Comparison of ENCODE assay signal across 31 mouse cellular contexts in the genomic region with DNA sequence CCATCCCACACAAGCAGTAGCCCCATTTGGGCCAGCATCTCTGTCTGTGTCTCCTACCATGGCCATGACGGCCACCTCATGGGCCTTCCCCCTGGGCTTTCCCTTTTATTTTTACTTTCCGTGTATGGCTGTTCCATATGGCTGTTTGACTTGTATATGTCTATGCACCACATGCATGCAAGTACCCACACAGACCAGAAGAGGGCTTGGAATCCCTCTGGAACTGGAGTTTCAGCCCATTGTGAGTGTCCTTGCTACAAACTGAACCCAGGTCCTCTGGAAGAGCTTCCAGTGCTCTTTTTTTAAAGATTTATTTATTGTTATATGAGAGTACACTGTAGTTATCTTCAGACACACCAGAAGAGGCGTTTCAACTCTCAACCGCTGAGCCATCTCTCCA. TPM values are rescaled to one million over a fixed set of nuclear protein-coding genes. Genes with fewer than 3 reads are reported as not detected.
DNase-seq lines count a peak whose midpoint lies in the region; ATAC-seq and TF ChIP-seq lines count a peak whose summit lies in the region.
"Had no signal": no experiment of that assay in that cellular context is flagged by ENCODE, and none has a peak within 500 bp of the region (broad histone marks: within the 10 kb centered on the region; RNA-seq: fewer than 3 reads in every experiment).

No protein-coding gene starts in this region.

- peak; percentile 41; the same call in 1 of the 2 replicates for TF ChIP-seq CTCF in intestine, postnatal 0 days (IDR thresholded peaks at IDR 0.05; ENCODE audit: low read depth)
- TF ChIP-seq CTCF in lung, embryonic 14.5 days (IDR thresholded peaks at IDR 0.05; ENCODE audit: low read depth): peak; percentile 7; the same call in 1 of the 2 replicates
- TF ChIP-seq CTCF in CH12.LX (conservative IDR thresholded peaks at IDR 0.05 in 1 of 2, IDR thresholded peaks at IDR 0.05 in 1 of 2; ENCODE audit: low read depth in 2 of 2, low read length in 2 of 2): peak in 1 of 2 experiments; percentile 40; a peak in 2 of 4 replicates

- no peaks in the 10 kb centered on the region for H3K27me3 ChIP-seq in intestine, postnatal 0 days (replicated peaks; ENCODE audit: control insufficient read depth, insufficient read depth, low read length)
- no peaks in the 10 kb centered on the region for H3K27me3 ChIP-seq in intestine, embryonic 15.5 days (replicated peaks)
- no peaks in the 10 kb centered on the region for H3K27me3 ChIP-seq in lung, embryonic 14.5 days (ENCODE audit: insufficient read depth, low read length)
- peaks cover 3% of the 10 kb centered on the region for H3K27me3 ChIP-seq in CH12.LX (replicated peaks)
- H3K27me3 ChIP-seq: embryonic facial prominence, embryonic 15.5 days; forebrain, embryonic 12.5 days; limb, embryonic 13.5 days; liver, embryonic 13.5 days; lung, embryonic 15.5 days had no signal

- no peak for TF ChIP-seq EP300 in CH12.LX (IDR thresholded peaks at IDR 0.05; ENCODE audit: low read length)

- H3K9ac ChIP-seq in intestine, postnatal 0 days (ENCODE audit: low read depth, low read length): no peak overlapping the region
- H3K9ac ChIP-seq in intestine, embryonic 15.5 days: no peak overlapping the region
- no peak overlapping the region for H3K9ac ChIP-seq in lung, embryonic 14.5 days
- H3K9ac ChIP-seq in CH12.LX (ENCODE audit: insufficient read depth, low read depth): no peak overlapping the region
- H3K9ac ChIP-seq: embryonic facial prominence, embryonic 15.5 days; forebrain, embryonic 12.5 days; hindbrain, embryonic 14.5 days; limb, embryonic 13.5 days; liver, embryonic 13.5 days; lung, embryonic 15.5 days had no signal

- no peaks in the 10 kb centered on the region for H3K9me3 ChIP-seq in intestine, postnatal 0 days (ENCODE audit: control insufficient read depth)
- no peaks in the 10 kb centered on the region for H3K9me3 ChIP-seq in intestine, embryonic 15.5 days
- H3K9me3 ChIP-seq in lung, embryonic 14.5 days (ENCODE audit: low read depth, low read length): no peaks in the 10 kb centered on the region
- no peaks in the 10 kb centered on the region for H3K9me3 ChIP-seq in CH12.LX (replicated peaks; ENCODE audit: low read length)
- H3K9me3 ChIP-seq: embryonic facial prominence, embryonic 10.5 days; embryonic facial prominence, embryonic 15.5 days; forebrain, embryonic 12.5 days; heart, embryonic 10.5 days; limb, embryonic 13.5 days; liver, embryonic 13.5 days; lung, embryonic 15.5 days had no signal

- no peak for ATAC-seq in intestine, postnatal 0 days
- ATAC-seq in intestine, embryonic 15.5 days: no peak
- no peak for ATAC-seq in lung, embryonic 14.5 days (ENCODE audit: insufficient read depth)
- 0 out of 2 replicates have a peak, but pooled peaks have one; percentile 39 for ATAC-seq in common myeloid progenitor, adult 5-6 weeks (replicated peaks; ENCODE audit: low read depth, poor library complexity, severe bottlenecking)
- ATAC-seq: activated CD4-positive, CD25-positive, alpha-beta regulatory T cell, adult 4 months; inflammation-experienced regulatory T-cells, adult 6 months had no signal

- H3K36me3 ChIP-seq in intestine, postnatal 0 days (ENCODE audit: control insufficient read depth, insufficient read depth): peaks cover 5% of the 10 kb centered on the region; the same call in 1 of the 2 replicates
- no peaks in the 10 kb centered on the region for H3K36me3 ChIP-seq in intestine, embryonic 15.5 days
- peaks cover 2% of the 10 kb centered on the region; the same call in 1 of the 2 replicates for H3K36me3 ChIP-seq in lung, embryonic 14.5 days (ENCODE audit: insufficient read depth)
- peaks cover 3% of the 10 kb centered on the region in 2 experiments for H3K36me3 ChIP-seq in CH12.LX (replicated peaks in 1 of 2; ENCODE audit: control insufficient read depth in 1 of 2, insufficient read depth in 1 of 2, low read length in 1 of 2)
- H3K36me3 ChIP-seq: liver, embryonic 13.5 days had no signal

- H3K27ac ChIP-seq in intestine, postnatal 0 days (ENCODE audit: low read depth, low read length): no peak overlapping the region
- no peak overlapping the region for H3K27ac ChIP-seq in intestine, embryonic 15.5 days
- no peak overlapping the region for H3K27ac ChIP-seq in lung, embryonic 14.5 days (ENCODE audit: low read depth)
- no peak overlapping the region for H3K27ac ChIP-seq in CH12.LX (ENCODE audit: insufficient read depth, low read depth)
- H3K27ac ChIP-seq: embryonic facial prominence, embryonic 10.5 days; embryonic facial prominence, embryonic 15.5 days; forebrain, embryonic 12.5 days; heart, embryonic 10.5 days; hindbrain, embryonic 14.5 days; limb, embryonic 13.5 days; liver, embryonic 13.5 days; lung, embryonic 15.5 days; macrophage had no signal

- WGBS in intestine, postnatal 0 days: 79% methylated on average over 4 of the region's 4 CpGs
- WGBS in intestine, embryonic 15.5 days: 70% methylated on average over 4 of the region's 4 CpGs
- WGBS in lung, embryonic 14.5 days: 66% methylated on average over 4 of the region's 4 CpGs

- intact Hi-C loops in heart, postnatal 14 days (cut with DNase I): no loop called here

- TF ChIP-seq RAD21 in CH12.LX (IDR thresholded peaks at IDR 0.05; ENCODE audit: low read depth, low read length): peak; percentile 12

- dilution Hi-C loops in CH12.LX (cut with MboI; ENCODE audit: extremely low pct_ligation_motif_present, extremely low pct_unique_long_range_greater_than_20kb, low sequenced_read_pairs): no loop called here

- no peaks in the 10 kb centered on the region for H3K4me1 ChIP-seq in intestine, postnatal 0 days (replicated peaks; ENCODE audit: control insufficient read depth, insufficient read depth, low read length)
- H3K4me1 ChIP-seq in intestine, embryonic 15.5 days (replicated peaks): no peaks in the 10 kb centered on the region
- H3K4me1 ChIP-seq in lung, embryonic 14.5 days (ENCODE audit: insufficient read depth): no peaks in the 10 kb centered on the region
- peaks cover 12 to 15% of the 10 kb centered on the region in 2 experiments for H3K4me1 ChIP-seq in CH12.LX (ENCODE audit: control insufficient read depth in 1 of 2, insufficient read depth in 2 of 2)
- H3K4me1 ChIP-seq: embryonic facial prominence, embryonic 10.5 days; embryonic facial prominence, embryonic 15.5 days; forebrain, embryonic 12.5 days; heart, embryonic 10.5 days; limb, embryonic 13.5 days; liver, embryonic 13.5 days; lung, embryonic 15.5 days had no signal

- no peak for DNase-seq in lung, embryonic 14.5 days
- DNase-seq in lung, postnatal 10 days: no peak
- no peak for DNase-seq in CH12.LX (ENCODE audit: extremely low read depth)
- DNase-seq in spleen, adult 18-20 months: no peak
- no peak for DNase-seq in heart, postnatal 14 days
- DNase-seq: adrenal gland, adult 2 months; adrenal gland, postnatal 36 days; cerebellum, adult 2 months; cerebellum, postnatal 14 days; gastrocnemius, postnatal 25 days; heart, postnatal 4 days; kidney, adult 2 months; kidney, postnatal 10 days; liver, embryonic 13.5 days; midbrain, embryonic 14.5 days; right cerebral cortex, adult 18-20 months; thymus, adult 2 months; thymus, postnatal 36 days had no signal

- TF ChIP-seq POLR2A in CH12.LX (IDR thresholded peaks at IDR 0.05; ENCODE audit: low read depth, low read length): no peak

- no peaks in the 10 kb centered on the region for H3K79me2 ChIP-seq in CH12.LX (replicated peaks; ENCODE audit: control insufficient read depth, extremely low read depth, insufficient read depth, poor library complexity, severe bottlenecking)

- in situ Hi-C loops in CH12.LX (cut with MboI; ENCODE audit: low pct_ligation_motif_present, low pct_unique_long_range_greater_than_20kb, low sequenced_read_pairs): no loop called here

- no peak overlapping the region for H3K4me3 ChIP-seq in intestine, postnatal 0 days (ENCODE audit: low read depth, low read length)
- no peak overlapping the region for H3K4me3 ChIP-seq in intestine, embryonic 15.5 days (replicated peaks)
- H3K4me3 ChIP-seq in lung, embryonic 14.5 days (ENCODE audit: low read depth, low read length): no peak overlapping the region
- no peak overlapping the region for H3K4me3 ChIP-seq in CH12.LX (replicated peaks in 1 of 3; ENCODE audit: low read depth in 2 of 3, low read length in 2 of 3, poor library complexity in 1 of 3)
- H3K4me3 ChIP-seq: embryonic facial prominence, embryonic 10.5 days; embryonic facial prominence, embryonic 15.5 days; forebrain, embryonic 12.5 days; heart, embryonic 10.5 days; limb, embryonic 13.5 days; liver, embryonic 13.5 days; lung, embryonic 15.5 days had no signal

- H3K4me2 ChIP-seq in intestine, postnatal 0 days (replicated peaks; ENCODE audit: low read depth): no peak overlapping the region
- no peak overlapping the region for H3K4me2 ChIP-seq in intestine, embryonic 15.5 days (replicated peaks)
- H3K4me2 ChIP-seq in lung, embryonic 14.5 days: no peak overlapping the region
- no peak overlapping the region for H3K4me2 ChIP-seq in CH12.LX (ENCODE audit: insufficient read depth, low read depth, poor library complexity, severe bottlenecking)
- H3K4me2 ChIP-seq: embryonic facial prominence, embryonic 15.5 days; forebrain, embryonic 12.5 days; hindbrain, embryonic 14.5 days; limb, embryonic 13.5 days; liver, embryonic 13.5 days; lung, embryonic 15.5 days had no signal

RNA-seq across cellular contexts. Expression of a gene that starts 16.2 kb away (rescaled TPM):
- 19.7 and 23.5 TPM in 2 replicates for polyA plus RNA-seq in intestine, postnatal 0 days (2015; fragmentation: Nextera tagmentation; extraction: Ambion mirVana)
- 41.3 and 44.0 TPM in 2 replicates for polyA plus RNA-seq in intestine, embryonic 15.5 days (2015; fragmentation: Nextera tagmentation; extraction: Ambion mirVana)
- polyA plus RNA-seq in lung, embryonic 14.5 days (2014; fragmentation: Nextera tagmentation; extraction: Ambion mirVana): 45.9 and 49.4 TPM in 2 replicates
- total RNA-seq in CH12.LX (2012; rRNA removed) (14.6 and 19.4 TPM in 2 replicates), CH12.LX (2014; rRNA removed) (7.2 and 7.6 TPM in 2 replicates)
- 24.8 and 28.2 TPM in 2 replicates for polyA plus RNA-seq in CH12.LX (2012; ENCODE audit: insufficient read length, low read depth)
- 20.7 and 33.1 TPM in 2 replicates for total RNA-seq in common myeloid progenitor, adult 5-6 weeks (2017)
- total RNA-seq in heart, postnatal 14 days (2021): 10 to 100 TPM; 19.7 to 22.2 TPM

RNA-seq across cellular contexts. Expression of a gene that starts 16.4 kb away (rescaled TPM):
- 409 and 418 TPM in 2 replicates for polyA plus RNA-seq in intestine, postnatal 0 days (2015; fragmentation: Nextera tagmentation; extraction: Ambion mirVana)
- polyA plus RNA-seq in intestine, embryonic 15.5 days (2015; fragmentation: Nextera tagmentation; extraction: Ambion mirVana): 414 and 427 TPM in 2 replicates
- polyA plus RNA-seq in lung, embryonic 14.5 days (2014; fragmentation: Nextera tagmentation; extraction: Ambion mirVana): 211 and 214 TPM in 2 replicates
- total RNA-seq in CH12.LX (2012; rRNA removed): 150 and 190 TPM in 2 replicates
- total RNA-seq in CH12.LX (2014; rRNA removed): 202 and 234 TPM in 2 replicates
- 314 and 345 TPM in 2 replicates for polyA plus RNA-seq in CH12.LX (2012; ENCODE audit: insufficient read length, low read depth)
- total RNA-seq in common myeloid progenitor, adult 5-6 weeks (2017): 175 and 193 TPM in 2 replicates
- 10 to 100 TPM; 78.0 to 99.5 TPM for total RNA-seq in heart, postnatal 14 days (2021)

RNA-seq across cellular contexts. Expression of a gene that starts 17.7 kb away (rescaled TPM):
- 35.9 and 37.0 TPM in 2 replicates for polyA plus RNA-seq in intestine, postnatal 0 days (2015; fragmentation: Nextera tagmentation; extraction: Ambion mirVana)
- 75.2 and 75.4 TPM in 2 replicates for polyA plus RNA-seq in intestine, embryonic 15.5 days (2015; fragmentation: Nextera tagmentation; extraction: Ambion mirVana)
- 109 and 110 TPM in 2 replicates for polyA plus RNA-seq in lung, embryonic 14.5 days (2014; fragmentation: Nextera tagmentation; extraction: Ambion mirVana)
- total RNA-seq in CH12.LX (2012; rRNA removed) (4.1 and 5.3 TPM in 2 replicates), CH12.LX (2014; rRNA removed) (0.20 and 0.36 TPM in 2 replicates)
- polyA plus RNA-seq in CH12.LX (2012; ENCODE audit: insufficient read length, low read depth): 0.97 and 1.4 TPM in 2 replicates
- total RNA-seq in common myeloid progenitor, adult 5-6 weeks (2017): 29.9 and 41.3 TPM in 2 replicates
- 10 to 100 TPM; 66.9 to 71.2 TPM for total RNA-seq in heart, postnatal 14 days (2021)

RNA-seq across cellular contexts. Expression of a gene that starts 27.6 kb away (rescaled TPM):
- polyA plus RNA-seq in intestine, postnatal 0 days (2015; fragmentation: Nextera tagmentation; extraction: Ambion mirVana): 1.4 and 1.6 TPM in 2 replicates
- polyA plus RNA-seq in intestine, embryonic 15.5 days (2015; fragmentation: Nextera tagmentation; extraction: Ambion mirVana): 3.7 and 4.1 TPM in 2 replicates
- 2.2 and 2.5 TPM in 2 replicates for polyA plus RNA-seq in lung, embryonic 14.5 days (2014; fragmentation: Nextera tagmentation; extraction: Ambion mirVana)
- total RNA-seq in CH12.LX (2012; rRNA removed) (5.1 and 5.3 TPM in 2 replicates), CH12.LX (2014; rRNA removed) (0.87 and 1.8 TPM in 2 replicates)
- 4.4 and 5.1 TPM in 2 replicates for polyA plus RNA-seq in CH12.LX (2012; ENCODE audit: insufficient read length, low read depth)
- 0.78 and 1.4 TPM in 2 replicates for total RNA-seq in common myeloid progenitor, adult 5-6 weeks (2017)
- total RNA-seq in heart, postnatal 14 days (2021): 1 to 10 TPM; 1.8 to 2.1 TPM

RNA-seq across cellular contexts. Expression of a gene that starts 34.7 kb away (rescaled TPM):
- 8.0 and 9.7 TPM in 2 replicates for polyA plus RNA-seq in intestine, postnatal 0 days (2015; fragmentation: Nextera tagmentation; extraction: Ambion mirVana)
- 11.3 and 13.3 TPM in 2 replicates for polyA plus RNA-seq in intestine, embryonic 15.5 days (2015; fragmentation: Nextera tagmentation; extraction: Ambion mirVana)
- polyA plus RNA-seq in lung, embryonic 14.5 days (2014; fragmentation: Nextera tagmentation; extraction: Ambion mirVana): 16.9 and 17.7 TPM in 2 replicates
- total RNA-seq in CH12.LX (2012; rRNA removed): 12.5 and 13.8 TPM in 2 replicates
- 14.4 and 14.5 TPM in 2 replicates for total RNA-seq in CH12.LX (2014; rRNA removed)
- 19.5 and 20.1 TPM in 2 replicates for polyA plus RNA-seq in CH12.LX (2012; ENCODE audit: insufficient read length, low read depth)
- 10.2 and 11.7 TPM in 2 replicates for total RNA-seq in common myeloid progenitor, adult 5-6 weeks (2017)
- total RNA-seq in heart, postnatal 14 days (2021): 1 to 10 TPM; 6.5 to 7.4 TPM

Comparison
In these comparisons a context has a peak if more than half of its experiments do, and no peak if none do; other contexts are left out.
1. RNA of a gene that starts 17.7 kb away (polyA plus RNA-seq): 109 to 110 TPM in lung, embryonic 14.5 days, 75.2 to 75.4 TPM in intestine, embryonic 15.5 days and 35.9 to 37.0 TPM in intestine, postnatal 0 days; 0.97 to 1.4 TPM in CH12.LX; every median in the first group is over 10 times any median in the second.